Mouse (Mus musculus) bone marrow macrophage, adult 2 months (primary cell): ENCODE measurements around the gene Rpl10-ps3.

ENCODE experiments used
- CTCF ChIP-seq: IDR thresholded peaks from 2 replicates; pipeline ENCODE4 v1.5.1; 2012; ENCODE audit warnings: low read depth, mild to moderate bottlenecking, low read length, moderate library complexity
- POLR2A ChIP-seq: IDR thresholded peaks from 2 replicates; pipeline ENCODE4 v1.6.1; 2012; ENCODE audit warnings: mild to moderate bottlenecking, low read depth, low read length, borderline replicate concordance

GRCm38 (mm10) chr9:50363259-50363658 is 18.5 kb upstream of the Rpl10-ps3 start:
- TF ChIP-seq CTCF (no peak), POLR2A (no peak)
